Mouse (Mus musculus): ENCODE data around the gene Hist1h2ai.

Gene Hist1h2ai

GRCm38 (mm10) chr13:21715864-21716539 is at the start of gene Hist1h2ai, which contains the start of gene Hist1h2bl:
Gene Hist1h2ai (plus strand): TSS chr13:21716422.
Gene Hist1h2bl (minus strand): TSS chr13:21716143.
- DNase-seq (ENCODE audit: low read depth), result peak; percentile 93

GRCm38 (mm10) chr13:21677305-21677704 is 38.9 kb upstream of the Hist1h2ai start, which contains the start of gene Olfr1360:
Gene Olfr1360 (minus strand): TSS chr13:21677405.
- DNase-seq (ENCODE audit: low read depth), result no peak

- no peak for DNase-seq (ENCODE audit: low read depth)
Measured at GRCm38 (mm10) chr13:21697811-21698210, 18.4 kb upstream of the Hist1h2ai start, which contains the start of gene Olfr1359. Gene Olfr1359 (plus strand): TSS chr13:21698111.

DNA sequence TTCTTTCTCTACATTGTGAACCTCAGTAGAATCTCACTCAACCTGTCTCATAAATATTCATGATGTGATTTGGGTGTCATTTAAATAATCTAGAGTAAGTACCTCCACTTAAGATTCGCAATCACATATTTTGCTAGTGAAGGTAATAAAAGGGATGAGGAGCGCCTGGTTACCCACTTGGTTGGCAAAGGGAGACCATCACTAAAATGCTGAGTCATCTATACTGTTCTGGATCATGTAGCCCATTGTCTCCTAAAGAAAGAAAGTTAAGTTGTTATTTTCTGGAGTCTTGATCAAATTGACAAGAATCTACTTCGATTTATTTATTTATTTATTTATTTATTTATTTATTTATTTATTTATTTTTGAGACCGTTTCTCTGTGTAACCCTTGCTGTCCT is 9.6 kb upstream of the Hist1h2ai start:
- no peak for DNase-seq (ENCODE audit: low read depth)

- peak; percentile 94 for DNase-seq (ENCODE audit: low read depth)
Measured at GRCm38 (mm10) chr13:21710031-21710711, 6.1 kb upstream of the Hist1h2ai start.

DNA sequence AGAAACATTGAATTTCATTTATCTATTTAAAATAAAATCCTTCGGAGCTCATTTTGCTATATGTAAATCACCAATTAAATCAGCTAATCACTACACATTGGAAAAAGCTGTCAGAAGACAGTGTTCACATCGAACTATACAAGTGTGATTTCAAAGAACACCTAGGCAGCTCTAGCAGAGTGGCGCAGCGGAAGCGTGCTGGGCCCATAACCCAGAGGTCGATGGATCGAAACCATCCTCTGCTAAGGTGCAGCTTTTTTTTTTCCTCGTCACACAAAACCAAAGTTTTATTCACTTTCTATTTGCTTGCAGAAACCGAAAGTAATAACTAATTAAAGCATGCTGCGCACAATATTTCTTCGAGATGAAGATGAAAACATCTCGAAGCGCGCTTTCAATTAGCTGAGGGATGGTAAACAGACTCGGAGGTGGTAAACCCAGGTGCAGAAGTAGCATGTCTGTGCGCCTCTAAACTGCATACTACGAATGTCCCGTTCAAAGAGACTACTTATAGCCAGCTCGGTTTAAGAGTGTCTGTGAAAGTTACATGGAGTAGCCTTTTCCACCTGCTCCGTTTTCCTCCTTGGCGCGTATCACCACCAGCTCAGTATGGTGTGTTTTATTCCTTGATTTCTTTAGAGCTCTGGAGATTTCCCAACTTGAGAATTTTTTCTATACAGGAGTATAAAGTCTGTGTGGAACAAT is 5.2 kb upstream of the Hist1h2ai start:
- DNase-seq (ENCODE audit: low read depth), result peak; percentile 96

- DNase-seq (ENCODE audit: low read depth), result no peak
Measured at GRCm38 (mm10) chr13:21711698-21712097, 4.5 kb upstream of the Hist1h2ai start.

GRCm38 (mm10) chr13:21714725-21715124 is 1.5 kb upstream of the Hist1h2ai start:
- DNase-seq (ENCODE audit: low read depth), result peak; percentile 89

- DNase-seq (ENCODE audit: low read depth), result peak; percentile 55
Measured at GRCm38 (mm10) chr13:21715131-21715863, 925 bp upstream of the Hist1h2ai start.

DNA sequence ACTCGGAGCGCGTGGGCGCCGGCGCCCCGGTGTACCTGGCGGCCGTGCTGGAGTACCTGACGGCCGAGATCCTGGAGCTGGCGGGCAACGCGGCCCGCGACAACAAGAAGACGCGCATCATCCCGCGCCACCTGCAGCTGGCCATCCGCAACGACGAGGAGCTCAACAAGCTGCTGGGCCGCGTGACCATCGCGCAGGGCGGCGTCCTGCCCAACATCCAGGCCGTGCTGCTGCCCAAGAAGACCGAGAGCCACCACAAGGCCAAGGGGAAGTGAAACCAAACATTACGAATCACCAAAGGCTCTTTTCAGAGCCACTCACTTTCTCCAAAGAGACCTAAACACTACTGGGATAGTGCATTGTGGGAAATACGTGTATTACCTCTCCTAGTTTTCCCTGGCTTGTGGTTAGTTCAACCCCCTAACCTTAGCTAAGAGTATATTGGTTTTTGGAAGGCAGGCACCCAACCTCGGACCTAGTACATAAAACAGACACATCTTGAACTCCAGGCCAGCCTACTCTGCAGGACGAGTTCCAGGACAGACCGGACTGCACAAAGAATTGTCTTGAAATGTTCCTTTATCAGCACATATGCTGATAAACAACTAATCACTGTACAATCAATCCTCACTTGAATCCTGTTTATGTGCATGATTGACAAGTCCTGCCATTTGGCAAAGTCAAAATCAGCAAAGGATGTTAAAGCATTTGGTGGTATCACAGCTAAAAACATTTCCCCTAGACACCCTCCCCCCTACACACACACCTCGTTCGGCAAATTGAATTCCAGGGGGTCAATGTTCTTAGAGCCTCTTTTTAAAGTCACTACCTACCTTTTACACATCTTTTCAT is 544 bp downstream of the Hist1h2ai start:
- peak; percentile 60 for DNase-seq (ENCODE audit: low read depth)

DNA sequence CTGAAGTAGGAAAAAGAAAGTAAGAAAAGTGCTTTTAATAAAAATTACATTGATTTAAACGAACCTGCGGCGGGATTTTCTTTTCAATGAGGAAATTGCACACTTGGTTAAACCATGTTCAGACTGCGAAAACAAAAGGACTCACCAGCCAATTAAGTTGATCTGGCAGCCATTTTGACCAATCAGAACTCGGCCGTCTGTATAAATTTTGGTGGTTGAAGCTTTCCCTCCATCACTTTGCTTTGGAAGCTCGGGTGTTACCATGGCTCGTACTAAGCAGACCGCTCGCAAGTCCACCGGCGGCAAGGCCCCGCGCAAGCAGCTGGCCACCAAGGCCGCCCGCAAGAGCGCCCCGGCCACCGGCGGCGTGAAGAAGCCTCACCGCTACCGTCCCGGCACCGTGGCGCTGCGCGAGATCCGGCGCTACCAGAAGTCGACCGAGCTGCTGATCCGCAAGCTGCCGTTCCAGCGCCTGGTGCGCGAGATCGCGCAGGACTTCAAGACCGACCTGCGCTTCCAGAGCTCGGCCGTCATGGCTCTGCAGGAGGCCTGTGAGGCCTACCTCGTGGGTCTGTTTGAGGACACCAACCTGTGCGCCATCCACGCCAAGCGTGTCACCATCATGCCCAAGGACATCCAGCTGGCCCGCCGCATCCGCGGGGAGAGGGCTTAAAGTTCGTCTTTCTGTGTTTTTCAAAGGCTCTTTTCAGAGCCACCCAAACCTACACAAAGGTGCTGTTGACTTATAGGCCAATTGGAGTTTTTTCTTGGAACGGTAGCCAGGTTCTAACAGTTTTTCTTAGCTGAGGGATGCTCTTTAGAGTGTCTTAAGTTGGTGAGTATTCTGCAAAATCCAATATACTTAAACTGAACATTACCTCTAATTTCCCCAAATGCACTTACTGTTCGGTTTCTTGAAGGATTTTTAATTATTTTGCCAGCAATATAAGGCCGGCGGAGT is 1.5 kb downstream of the Hist1h2ai start, which contains the start of gene Hist1h3h:
TSS of gene Hist1h3h (plus strand) at position 263 of the 961 bp plus-strand sequence.
- peak; percentile 90 for DNase-seq (ENCODE audit: low read depth)

- DNase-seq (ENCODE audit: low read depth), result peak; percentile 15
Measured at GRCm38 (mm10) chr13:21718381-21719080, 2.3 kb downstream of the Hist1h2ai start.

DNA sequence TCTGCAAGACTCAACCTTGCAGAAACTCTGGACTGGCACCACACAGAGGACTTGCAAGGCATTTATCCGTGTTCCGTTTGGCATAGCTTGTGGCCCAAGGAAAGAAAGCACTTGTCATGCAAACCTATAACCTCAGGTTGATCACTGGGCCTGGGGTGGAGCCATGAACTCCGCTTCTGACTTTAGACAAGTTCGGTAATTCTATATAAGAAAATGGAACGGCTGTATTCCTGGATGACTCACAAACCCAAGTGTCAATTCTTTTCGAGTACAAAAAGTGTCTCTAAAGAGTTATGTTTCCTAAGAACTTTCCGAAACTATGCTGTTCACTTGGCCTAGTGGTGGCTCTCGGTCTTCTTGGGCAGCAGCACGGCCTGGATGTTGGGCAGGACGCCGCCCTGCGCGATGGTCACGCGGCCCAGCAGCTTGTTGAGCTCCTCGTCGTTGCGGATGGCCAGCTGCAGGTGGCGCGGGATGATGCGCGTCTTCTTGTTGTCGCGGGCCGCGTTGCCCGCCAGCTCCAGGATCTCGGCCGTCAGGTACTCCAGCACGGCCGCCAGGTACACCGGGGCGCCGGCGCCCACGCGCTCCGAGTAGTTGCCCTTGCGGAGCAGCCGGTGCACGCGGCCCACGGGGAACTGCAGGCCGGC is 5.0 kb downstream of the Hist1h2ai start:
- peak; percentile 47 for DNase-seq (ENCODE audit: low read depth)

- peak; percentile 92 for DNase-seq (ENCODE audit: low read depth)
Measured at GRCm38 (mm10) chr13:21721757-21722372, 5.6 kb downstream of the Hist1h2ai start, which contains the start of gene Hist1h2bm. Gene Hist1h2bm (plus strand): TSS chr13:21722044.

DNA sequence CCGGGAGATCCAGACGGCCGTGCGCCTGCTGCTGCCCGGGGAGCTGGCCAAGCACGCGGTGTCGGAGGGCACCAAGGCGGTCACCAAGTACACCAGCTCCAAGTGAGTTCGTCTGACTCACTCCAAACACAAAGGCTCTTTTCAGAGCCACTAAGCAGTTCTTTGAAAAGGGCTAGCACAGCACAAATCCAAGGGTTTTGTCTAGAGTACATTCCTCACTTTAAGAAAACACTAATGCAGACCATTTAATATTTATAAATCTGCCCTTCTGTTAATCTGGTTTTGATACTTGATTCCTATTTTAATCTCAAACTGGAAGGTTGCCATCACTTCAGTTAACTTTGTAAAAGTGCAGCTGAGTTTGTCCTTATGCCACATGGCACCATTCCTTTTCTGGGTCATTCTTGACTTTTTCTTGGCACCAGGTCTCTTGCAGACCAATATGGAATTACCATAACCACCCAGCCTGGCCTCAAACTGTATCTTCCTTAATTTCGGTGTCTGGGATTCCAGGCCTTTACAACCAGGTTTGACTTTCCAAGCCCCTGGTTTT is 6.2 kb downstream of the Hist1h2ai start:
- DNase-seq (ENCODE audit: low read depth), result no peak

DNA sequence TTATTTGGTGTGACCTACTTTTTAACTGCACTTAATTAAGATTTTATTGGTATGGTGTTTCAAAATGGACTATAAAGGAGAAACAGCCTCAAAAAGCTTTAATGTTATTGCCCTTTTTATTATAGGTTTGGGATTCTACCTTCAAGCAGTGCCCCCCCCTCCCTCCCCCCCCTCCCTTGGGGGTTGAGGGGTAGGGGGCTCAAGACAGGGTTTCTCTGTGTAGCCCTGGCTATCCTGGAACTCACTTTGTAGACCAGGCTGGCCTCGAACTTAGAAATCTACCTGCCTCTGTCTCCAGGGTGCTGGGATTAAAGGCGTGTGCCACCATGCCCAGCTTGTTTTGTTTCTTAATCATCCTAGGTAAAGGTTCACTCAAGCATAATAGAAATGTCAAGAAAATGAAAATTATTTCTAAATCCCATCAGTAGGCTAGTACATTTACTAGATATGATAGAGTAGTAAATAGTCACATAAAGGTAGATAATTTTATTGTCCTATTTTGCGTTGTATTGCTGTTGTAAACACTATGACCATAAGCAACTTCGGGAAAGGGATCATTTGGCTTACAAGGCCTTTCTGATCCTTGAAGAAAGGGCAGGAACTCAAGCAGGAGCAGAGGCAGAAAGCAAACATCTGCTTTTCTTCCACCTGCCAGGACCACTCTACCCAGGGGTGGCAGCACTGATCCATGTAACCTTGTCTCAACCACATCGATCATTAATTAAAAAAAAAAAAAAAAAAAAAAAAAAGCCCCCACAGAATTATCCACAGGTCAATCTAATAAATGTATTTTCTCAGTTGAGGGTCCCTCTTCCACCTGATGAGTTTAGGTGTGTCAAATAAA is 7.0 kb downstream of the Hist1h2ai start:
- no peak for DNase-seq (ENCODE audit: low read depth)
